ENCODE assay signal across 10 mouse cellular contexts in genomic region chr2:61354104-61354503, GRCm38 (mm10).
DNase-seq lines count a peak whose midpoint lies in the region; ATAC-seq and TF ChIP-seq lines count a peak whose summit lies in the region.
"Had no signal": no experiment of that assay in that cellular context is flagged by ENCODE, and none has a peak within 500 bp of the region (broad histone marks: within the 10 kb centered on the region; RNA-seq: fewer than 3 reads in every experiment).

No protein-coding gene starts in this region.

- no peaks in the 10 kb centered on the region for H3K36me3 ChIP-seq in lung, embryonic 16.5 days (ENCODE audit: control insufficient read depth, insufficient read depth, low read length)
- H3K36me3 ChIP-seq in embryonic facial prominence, embryonic 10.5 days (replicated peaks) = no peaks in the 10 kb centered on the region
- H3K36me3 ChIP-seq in hindbrain, postnatal 0 days (ENCODE audit: insufficient read depth, low read length) = no peaks in the 10 kb centered on the region
- H3K36me3 ChIP-seq: G1E had no signal

- 47% methylated on average over 8 of the region's 8 CpGs for WGBS in lung, embryonic 16.5 days
- WGBS in embryonic facial prominence, embryonic 10.5 days = 31% methylated on average over 8 of the region's 8 CpGs
- 64% methylated on average over 8 of the region's 8 CpGs for WGBS in hindbrain, postnatal 0 days

- H3K4me2 ChIP-seq in lung, embryonic 16.5 days (ENCODE audit: low read depth, low read length) = no peak overlapping the region
- no peak overlapping the region for H3K4me2 ChIP-seq in hindbrain, postnatal 0 days (ENCODE audit: low read depth, low read length)

- DNase-seq in lung, postnatal 25 days (ENCODE audit: low spot score) = no peak
- peak; percentile 69 for DNase-seq in embryonic facial prominence, embryonic 10.5 days (ENCODE audit: low spot score)
- peak; percentile 77 for DNase-seq in gastrocnemius, postnatal 25 days
- DNase-seq in lung, postnatal 36 days = peak; percentile 9
- DNase-seq in left cerebral cortex, adult 8-10 months (ENCODE audit: low spot score in 2 of 2) = no peak
- DNase-seq in hindbrain, postnatal 0 days (ENCODE audit: low spot score) = no peak
- DNase-seq in left cerebral cortex, adult 11 months (ENCODE audit: low spot score) = no peak

- no peak overlapping the region for H3K4me3 ChIP-seq in lung, embryonic 16.5 days (ENCODE audit: low read length)
- H3K4me3 ChIP-seq in embryonic facial prominence, embryonic 10.5 days = no peak overlapping the region
- no peak overlapping the region for H3K4me3 ChIP-seq in hindbrain, postnatal 0 days (ENCODE audit: low read length)

- ATAC-seq in lung, embryonic 16.5 days (ENCODE audit: low read depth) = peak; percentile 61; the same call in 1 of the 2 replicates
- ATAC-seq in hindbrain, postnatal 0 days = no peak
- ATAC-seq: forebrain, embryonic 14.5 days had no signal

- no peak overlapping the region for H3K9ac ChIP-seq in lung, embryonic 16.5 days (ENCODE audit: low read length)
- H3K9ac ChIP-seq in hindbrain, postnatal 0 days (replicated peaks; ENCODE audit: low read length) = no peak overlapping the region

- no peaks in the 10 kb centered on the region for H3K9me3 ChIP-seq in lung, embryonic 16.5 days (ENCODE audit: control insufficient read depth, low read length)
- H3K9me3 ChIP-seq in embryonic facial prominence, embryonic 10.5 days = no peaks in the 10 kb centered on the region
- no peaks in the 10 kb centered on the region for H3K9me3 ChIP-seq in hindbrain, postnatal 0 days (ENCODE audit: low read length)
- H3K9me3 ChIP-seq: G1E had no signal

- H3K27ac ChIP-seq in lung, embryonic 16.5 days (ENCODE audit: low read length) = no peak overlapping the region; the same call in 1 of the 2 replicates
- peak overlapping the region; percentile 78 for H3K27ac ChIP-seq in embryonic facial prominence, embryonic 10.5 days (replicated peaks)
- no peak overlapping the region for H3K27ac ChIP-seq in hindbrain, postnatal 0 days

- no peaks in the 10 kb centered on the region for H3K27me3 ChIP-seq in lung, embryonic 16.5 days (ENCODE audit: control insufficient read depth, insufficient read depth, low read depth, low read length)
- H3K27me3 ChIP-seq in embryonic facial prominence, embryonic 10.5 days (replicated peaks; ENCODE audit: low read depth, poor library complexity, severe bottlenecking) = no peaks in the 10 kb centered on the region
- H3K27me3 ChIP-seq in hindbrain, postnatal 0 days (ENCODE audit: insufficient read depth, low read length) = no peaks in the 10 kb centered on the region

- H3K4me1 ChIP-seq in lung, embryonic 16.5 days (replicated peaks; ENCODE audit: control insufficient read depth, insufficient read depth, low read length) = no peaks in the 10 kb centered on the region; the same call in 1 of the 2 replicates
- peaks cover 18% of the 10 kb centered on the region for H3K4me1 ChIP-seq in embryonic facial prominence, embryonic 10.5 days
- no peaks in the 10 kb centered on the region for H3K4me1 ChIP-seq in hindbrain, postnatal 0 days (ENCODE audit: insufficient read depth, low read length)

- no peak for TF ChIP-seq CTCF in hindbrain, postnatal 0 days (IDR thresholded peaks at IDR 0.05; ENCODE audit: low read depth)

Comparison
In these comparisons a context has a peak if more than half of its experiments do, and no peak if none do; other contexts are left out.
1. DNase-seq: peak in embryonic facial prominence, embryonic 10.5 days (single experiment), gastrocnemius, postnatal 25 days (single experiment) and lung, postnatal 36 days (single experiment); none in lung, postnatal 25 days (single experiment), left cerebral cortex, adult 8-10 months (0 of 2), hindbrain, postnatal 0 days (single experiment) and left cerebral cortex, adult 11 months (single experiment).